Mouse (Mus musculus) CD4-positive, CD25-positive, alpha-beta regulatory T cell, adult 4 months (primary cell): Measurements from ENCODE around the gene Adcy4. TPM values are rescaled to one million over a fixed set of nuclear protein-coding genes. Genes with fewer than 3 reads are reported as not detected.

Experiments used
- ATAC-seq: one replicate; pipeline ENCODE4 v1.8.0; 2017
- polyA plus RNA-seq, 2 experiments: library from polyadenylated mRNA; unstranded; fragments of 100-300 nt; shearing (Covaris generic); gene quantifications; one replicate each; pipeline ENCODE4 v1.2.1; 2017

Adcy4 gene
- polyA plus RNA-seq, 2 experiments from 2014 or later = 1.0 TPM; not detected in 1

- ATAC-seq = peak; percentile 97
These were observed 4.6 kb upstream of the Adcy4 start, which contains the start of gene Ripk3 for GRCm38 (mm10) chr14:55788256-55789050. Ripk3 (minus strand) TSS chr14:55788865.

- no peak for ATAC-seq
These were observed 3.8 kb upstream of the Adcy4 start for GRCm38 (mm10) chr14:55787731-55788130.

GRCm38 (mm10) chr14:55785195-55785594 is 1.3 kb upstream of the Adcy4 start:
- ATAC-seq = no peak

GRCm38 (mm10) chr14:55783171-55783957 is 531 bp downstream of the Adcy4 start:
- no peak for ATAC-seq

DNA sequence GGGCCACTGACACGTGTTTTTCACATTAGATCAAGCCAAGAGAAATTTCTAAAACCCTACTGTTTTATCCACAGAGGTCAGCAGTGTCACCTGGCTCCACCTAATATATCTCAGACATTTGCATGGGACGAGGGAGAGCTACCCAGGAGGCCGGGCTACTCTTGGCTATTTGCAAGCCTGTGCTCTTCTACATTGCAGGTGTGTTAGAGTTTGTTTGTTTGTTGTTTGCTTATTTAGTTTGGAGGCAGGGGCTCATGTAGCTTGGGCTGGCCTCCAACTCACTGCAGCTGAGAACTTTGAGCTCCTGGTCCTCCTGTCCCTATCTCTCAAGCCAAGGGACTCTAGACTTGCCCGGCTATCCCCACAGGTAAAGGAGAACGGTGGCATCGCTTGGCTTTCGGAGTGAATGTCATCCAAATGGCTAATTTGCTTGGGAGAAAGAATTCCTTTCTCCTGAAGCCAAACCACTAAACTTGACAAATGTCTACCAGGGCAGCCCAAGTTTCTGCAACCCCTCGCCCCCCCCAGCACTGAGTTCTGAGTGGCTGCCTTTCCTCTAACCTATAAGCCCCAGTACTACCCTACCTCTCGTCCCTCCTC is 1.4 kb downstream of the Adcy4 start:
- no peak for ATAC-seq

DNA sequence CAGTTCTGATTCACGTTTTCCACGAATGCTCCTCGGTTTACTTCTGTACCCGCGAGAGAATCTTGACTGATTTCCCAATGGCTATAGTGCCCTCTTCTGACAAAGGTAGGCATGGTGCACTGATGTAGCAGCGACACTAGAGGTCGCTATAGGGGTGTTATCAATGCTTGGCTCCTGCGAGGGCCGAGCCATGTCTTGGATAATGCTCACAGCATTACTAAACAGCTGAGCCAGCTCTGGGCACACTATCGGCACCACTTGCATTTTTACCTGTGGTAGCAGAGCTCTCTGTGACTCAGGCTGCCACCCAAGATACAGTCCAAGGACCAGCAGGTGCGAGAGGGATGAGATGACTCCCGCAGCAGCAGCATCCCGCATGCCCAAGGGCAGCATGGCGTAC is 2.6 kb downstream of the Adcy4 start:
- peak; percentile 84 for ATAC-seq

DNA sequence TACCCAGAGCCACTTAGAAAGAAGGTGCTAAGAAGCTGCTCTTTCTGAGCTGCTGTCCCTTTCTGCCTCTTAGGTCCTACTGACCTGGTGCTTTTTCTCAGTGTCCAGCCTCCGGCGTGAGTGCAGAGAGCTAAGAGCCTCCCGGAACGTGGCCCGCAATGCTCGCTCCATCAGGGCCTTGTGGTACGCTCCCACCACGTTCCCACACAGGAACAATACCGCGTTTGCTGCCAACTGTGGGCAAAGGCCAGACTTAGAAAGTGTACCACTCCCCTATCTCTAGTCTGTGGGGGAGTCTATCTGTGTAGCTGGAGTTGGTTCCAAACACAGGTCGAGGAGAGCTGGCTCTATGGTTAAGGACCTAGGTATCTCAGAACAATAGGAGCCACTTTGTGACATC is 3.2 kb downstream of the Adcy4 start:
- ATAC-seq = no peak

DNA sequence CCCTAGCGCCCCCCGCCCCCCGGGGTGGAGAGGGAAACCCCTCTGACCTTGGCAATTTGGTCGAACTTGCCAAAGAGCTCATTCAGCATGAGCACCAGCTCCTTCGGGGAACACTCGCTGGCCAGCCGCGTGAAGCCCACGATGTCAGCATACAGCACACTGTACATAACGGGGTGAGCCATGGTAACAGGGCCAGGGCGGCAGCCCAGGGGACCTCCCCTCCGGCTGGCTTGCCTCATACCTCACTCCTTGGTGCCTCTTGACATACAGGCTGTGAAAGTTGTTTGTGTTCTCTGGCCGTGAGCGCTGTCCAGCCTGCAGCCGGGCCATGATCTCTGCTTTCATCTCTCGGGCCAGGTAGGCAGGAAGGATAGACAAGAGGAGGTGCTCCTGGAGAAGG is 4.2 kb downstream of the Adcy4 start:
- ATAC-seq = no peak

- ATAC-seq = no peak
These were observed 5.2 kb downstream of the Adcy4 start for GRCm38 (mm10) chr14:55778686-55779085.

DNA sequence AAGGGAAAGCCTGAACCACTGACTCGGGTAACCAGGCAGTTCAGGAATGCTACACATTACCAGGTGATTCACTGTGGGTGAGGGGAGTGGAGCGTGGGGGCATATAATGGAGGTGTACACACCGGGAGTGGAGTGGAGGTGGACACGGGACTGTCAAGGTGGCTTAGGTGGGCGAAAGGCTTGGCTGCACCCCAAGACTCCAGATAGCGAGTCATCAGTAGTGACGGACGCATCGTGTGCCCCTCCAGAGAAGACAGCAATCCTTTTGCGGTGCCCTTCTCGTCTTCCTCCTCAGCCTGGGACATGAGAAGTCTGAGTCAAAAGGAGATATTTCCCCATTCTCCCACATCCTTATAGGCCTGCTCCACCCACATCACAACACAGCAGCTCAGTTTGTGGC is 6.1 kb downstream of the Adcy4 start:
- ATAC-seq = no peak

- no peak for ATAC-seq
These were observed 6.7 kb downstream of the Adcy4 start for GRCm38 (mm10) chr14:55777176-55777575.

DNA sequence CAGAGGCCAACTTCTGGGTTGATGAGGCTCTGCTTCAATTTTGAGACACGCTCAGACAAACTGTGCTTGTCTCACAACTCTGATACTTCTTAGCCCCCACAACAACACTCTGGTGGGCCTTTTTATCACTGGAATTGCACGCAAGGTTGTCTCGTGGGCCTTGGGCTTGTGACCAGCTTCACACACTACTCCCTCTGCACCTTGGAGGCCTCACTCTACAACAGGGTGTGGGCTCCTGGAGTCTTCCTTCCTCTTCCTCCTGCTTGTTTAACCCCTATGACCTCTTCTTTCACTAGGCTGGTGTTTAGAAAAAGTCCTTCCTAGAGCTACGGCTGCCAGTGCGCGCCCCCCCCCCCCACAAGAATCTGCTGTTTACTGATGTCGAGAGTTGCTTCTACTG is 7.2 kb downstream of the Adcy4 start:
- no peak for ATAC-seq

DNA sequence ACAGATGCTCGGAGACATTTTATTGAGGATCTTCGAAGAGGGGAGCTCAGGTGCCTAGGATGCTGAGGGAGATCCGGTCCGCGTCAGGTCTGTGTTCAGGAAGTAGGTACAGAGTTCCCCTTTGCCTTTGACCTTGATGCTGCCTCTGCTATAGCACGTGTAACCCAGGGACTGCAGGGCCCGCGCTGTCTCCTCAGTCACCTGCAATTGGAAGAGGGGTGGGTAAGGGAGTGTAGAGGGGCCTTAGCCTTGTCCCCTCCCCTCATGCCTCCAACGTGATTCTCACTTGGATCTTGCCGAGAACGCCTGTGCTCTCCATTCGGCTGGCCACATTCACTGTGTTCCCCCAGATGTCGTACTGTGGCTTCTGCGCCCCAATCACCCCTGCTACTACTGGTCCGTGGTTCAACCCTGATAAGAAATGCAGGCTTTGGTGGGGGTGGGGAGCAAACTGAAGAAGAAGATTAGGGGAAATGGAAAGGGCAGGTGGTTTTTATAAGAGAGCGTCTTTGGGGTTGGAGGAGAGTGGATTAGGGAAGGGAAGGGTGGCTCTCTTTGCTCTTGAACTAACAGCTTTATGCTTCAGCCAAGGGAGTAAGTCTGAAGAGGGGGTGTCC is 14.7 kb downstream of the Adcy4 start:
- ATAC-seq = no peak

GRCm38 (mm10) chr14:55768555-55768954 is 15.3 kb downstream of the Adcy4 start:
- no peak for ATAC-seq

DNA sequence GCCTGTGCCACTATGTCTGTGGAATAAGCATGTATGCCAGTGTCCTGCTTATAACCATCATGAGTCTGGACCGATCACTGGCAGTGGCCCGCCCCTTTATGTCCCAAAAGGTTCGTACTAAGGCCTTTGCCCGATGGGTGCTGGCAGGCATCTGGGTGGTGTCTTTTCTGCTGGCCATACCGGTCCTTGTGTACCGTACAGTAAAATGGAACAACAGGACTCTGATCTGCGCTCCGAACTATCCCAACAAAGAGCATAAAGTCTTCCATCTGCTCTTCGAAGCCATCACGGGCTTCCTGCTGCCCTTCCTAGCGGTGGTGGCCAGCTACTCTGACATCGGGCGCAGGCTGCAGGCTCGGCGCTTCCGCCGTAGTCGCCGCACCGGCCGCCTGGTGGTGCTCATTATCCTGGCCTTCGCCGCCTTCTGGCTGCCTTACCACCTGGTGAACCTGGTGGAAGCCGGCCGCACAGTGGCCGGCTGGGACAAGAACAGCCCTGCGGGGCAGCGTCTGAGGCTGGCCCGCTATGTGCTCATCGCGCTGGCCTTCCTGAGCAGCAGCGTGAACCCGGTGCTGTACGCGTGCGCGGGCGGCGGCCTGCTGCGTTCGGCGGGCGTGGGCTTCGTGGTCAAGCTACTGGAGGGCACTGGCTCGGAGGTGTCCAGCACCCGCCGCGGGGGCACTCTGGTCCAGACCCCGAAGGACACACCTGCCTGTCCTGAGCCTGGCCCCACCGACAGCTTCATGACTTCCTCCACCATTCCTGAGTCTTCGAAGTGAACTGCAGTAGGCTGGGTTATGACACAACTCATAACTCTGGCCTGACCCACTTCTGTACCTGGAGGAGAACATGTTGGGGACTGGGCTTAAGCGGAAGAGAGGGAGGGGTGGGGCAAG is 16.1 kb downstream of the Adcy4 start:
- peak; percentile 74 for ATAC-seq

DNA sequence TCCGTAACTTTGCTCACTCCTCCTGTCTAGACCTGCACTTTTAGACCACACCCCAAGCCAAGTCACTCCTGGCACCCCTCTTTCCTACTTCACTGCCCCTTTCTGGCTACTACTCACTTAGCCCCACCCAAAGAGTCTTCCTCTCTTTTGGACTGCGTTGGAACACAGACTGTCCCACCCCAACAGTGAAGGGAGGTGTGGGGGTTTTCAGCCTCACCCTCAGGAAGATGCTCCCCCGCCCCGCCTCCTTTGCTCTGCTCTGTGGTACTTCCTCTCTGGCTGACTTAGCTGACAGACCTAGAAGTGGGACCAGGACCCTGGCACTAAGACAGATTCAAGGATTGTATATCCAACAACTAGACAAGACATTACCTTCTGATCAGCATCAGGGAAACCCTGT is 18.2 kb downstream of the Adcy4 start, which contains the start of gene Ltb4r1:
TSS of gene Ltb4r1 (plus strand) at position 267 of the 400 bp plus-strand sequence.
- ATAC-seq = no peak

DNA sequence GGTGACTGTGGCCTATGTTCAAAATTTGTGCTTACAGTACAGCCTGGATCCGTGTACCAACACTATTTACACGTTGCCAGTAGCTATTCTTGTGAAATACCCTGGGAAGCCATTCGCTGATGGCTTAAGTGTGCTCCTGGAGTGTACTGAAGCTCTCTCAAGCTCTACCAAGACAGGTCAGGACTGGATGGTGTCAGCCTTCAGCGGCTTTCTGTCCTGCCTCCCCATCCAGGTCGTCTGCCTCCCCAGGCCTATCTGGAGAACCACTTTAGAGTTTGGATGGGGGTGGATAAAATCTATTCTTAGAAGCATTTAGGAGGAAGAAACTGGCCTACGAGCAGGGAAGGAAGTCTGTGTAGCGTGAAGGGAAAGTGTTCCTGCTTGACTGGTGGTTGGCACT is 20.7 kb downstream of the Adcy4 start:
- no peak for ATAC-seq

- no peak for ATAC-seq
These were observed 21.7 kb downstream of the Adcy4 start for GRCm38 (mm10) chr14:55762001-55762821.

DNA sequence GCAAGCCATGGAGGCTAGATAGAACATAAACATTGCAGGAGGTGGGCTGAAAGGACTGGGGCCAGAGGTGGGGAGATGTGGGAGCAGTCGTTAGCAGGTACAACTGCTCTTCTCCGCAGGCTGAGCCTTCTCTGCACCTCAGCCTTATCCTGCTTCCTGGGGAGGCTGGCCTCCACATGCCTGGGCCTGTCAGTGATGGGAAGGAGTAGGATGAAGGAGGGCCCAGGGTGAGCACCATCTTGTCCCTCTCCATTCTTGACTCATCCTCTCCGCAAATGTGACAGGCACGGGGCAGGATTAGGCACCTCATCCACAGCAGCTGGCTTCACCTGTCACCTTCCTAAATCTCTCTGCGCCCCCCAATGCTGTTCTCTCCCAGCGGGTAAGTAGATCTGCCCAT is 22.7 kb downstream of the Adcy4 start, which contains the start of gene Ltb4r2:
TSS of gene Ltb4r2 (plus strand) at position 266 of the 400 bp plus-strand sequence.
- no peak for ATAC-seq

- ATAC-seq = peak; percentile 75
These were observed 23.7 kb downstream of the Adcy4 start for GRCm38 (mm10) chr14:55760156-55760555.

- ATAC-seq = peak; percentile 54
These were observed 25.5 kb downstream of the Adcy4 start, which contains the start of gene Cideb for GRCm38 (mm10) chr14:55758363-55758784. Cideb (minus strand) TSS chr14:55758458.
